Mouse (Mus musculus) limb, embryonic 13.5 days (tissue): ENCODE data around the gene Stt3b. TPM values are rescaled to one million over a fixed set of nuclear protein-coding genes. Genes with fewer than 3 reads are reported as not detected.
A peak's percentile ranks its signal among the peaks of the same experiment; 100 is the strongest.

Source experiments
- ATAC-seq: fragments of 200-750 bp; cut with Nextera tagmentation; 2 replicates; pipeline ENCODE4 v1.8.0; 2017; ENCODE audit warnings: low read depth, moderate number of reproducible peaks, moderate TSS enrichment; ENCODE audit not compliant: low FRiP score
- H3K27ac ChIP-seq: fragments of 300-500 bp; sonication (generic); 2 replicates; pipeline ENCODE4 v1.5.1; 2015; ENCODE audit warnings: inconsistent platforms, mild to moderate bottlenecking, moderate library complexity
- H3K27me3 ChIP-seq: fragments of 300-500 bp; sonication (generic); 2 replicates; pipeline ENCODE4 v1.6.1; 2015; ENCODE audit warnings: mild to moderate bottlenecking, inconsistent platforms
- H3K36me3 ChIP-seq: fragments of 300-500 bp; sonication (generic); 2 replicates; pipeline ENCODE4 v1.6.1; 2015; ENCODE audit warnings: inconsistent platforms, mild to moderate bottlenecking, moderate library complexity
- H3K4me1 ChIP-seq: fragments of 300-500 bp; sonication (generic); 2 replicates; pipeline ENCODE4 v1.6.1; 2015; ENCODE audit warnings: inconsistent platforms
- H3K4me2 ChIP-seq: fragments of 300-500 bp; sonication (generic); replicated peaks from 2 replicates; pipeline ENCODE4 v1.6.1; 2015; ENCODE audit warnings: inconsistent platforms, mild to moderate bottlenecking, moderate library complexity
- H3K4me3 ChIP-seq: fragments of 300-500 bp; sonication (generic); 2 replicates; pipeline ENCODE4 v1.5.1; 2015; ENCODE audit warnings: moderate library complexity, mild to moderate bottlenecking, inconsistent platforms
- H3K9ac ChIP-seq: fragments of 300-500 bp; sonication (generic); 2 replicates; pipeline ENCODE4 v1.6.1; 2015; ENCODE audit warnings: mild to moderate bottlenecking, inconsistent platforms
- H3K9me3 ChIP-seq: fragments of 300-500 bp; sonication (generic); 2 replicates; pipeline ENCODE4 v1.6.1; 2016; ENCODE audit warnings: inconsistent platforms
- WGBS: fragments of 180-500 bp; shearing (Covaris S2); methylation state at CpG from one replicate; pipeline ENCODE4 v1.1.7; 2015; 5-methylcytosine and 5-hydroxymethylcytosine counted together
- polyA plus RNA-seq: library from polyadenylated mRNA; unstranded; fragments of >200 nt; fragmentation: Nextera tagmentation; extraction: Ambion mirVana; gene quantifications from 2 replicates; pipeline ENCODE4 v1.2.1, GENCODE M21; 2015

The Stt3b gene
- polyA plus RNA-seq, 1 experiment from 2014 or later = 99.9 TPM

DNA sequence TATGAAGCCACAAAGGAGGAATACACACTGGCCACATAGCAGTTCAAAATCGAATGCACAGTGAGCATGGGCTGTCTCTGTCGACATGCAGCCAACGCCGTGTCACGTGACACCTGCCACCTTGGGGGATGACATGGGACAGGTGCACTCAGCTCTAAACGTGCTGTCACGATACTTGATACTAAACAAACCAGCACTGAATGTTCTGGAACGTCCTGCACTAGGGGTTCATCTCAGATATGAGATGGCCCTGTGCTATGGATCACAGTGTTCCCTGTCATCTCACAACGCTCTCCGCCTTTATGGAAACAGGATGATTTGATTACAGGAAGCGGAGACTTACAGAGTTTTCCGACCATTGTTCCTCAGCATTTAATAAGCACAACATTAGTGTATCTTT lies 22.8 kb upstream of the Stt3b start:
- peaks cover 12% of the 10 kb centered on the region; the same call in 1 of the 2 replicates for H3K4me1 ChIP-seq
- H3K9me3 ChIP-seq = no peaks in the 10 kb centered on the region
- no peaks in the 10 kb centered on the region for H3K36me3 ChIP-seq
- H3K27me3 ChIP-seq = no peaks in the 10 kb centered on the region
- 71% methylated on average over 12 of the region's 12 CpGs for WGBS
- H3K9ac ChIP-seq = no peak overlapping the region
- no peak for ATAC-seq
- H3K4me2 ChIP-seq = no peak overlapping the region
- no peak overlapping the region for H3K4me3 ChIP-seq
- no peak overlapping the region for H3K27ac ChIP-seq

DNA sequence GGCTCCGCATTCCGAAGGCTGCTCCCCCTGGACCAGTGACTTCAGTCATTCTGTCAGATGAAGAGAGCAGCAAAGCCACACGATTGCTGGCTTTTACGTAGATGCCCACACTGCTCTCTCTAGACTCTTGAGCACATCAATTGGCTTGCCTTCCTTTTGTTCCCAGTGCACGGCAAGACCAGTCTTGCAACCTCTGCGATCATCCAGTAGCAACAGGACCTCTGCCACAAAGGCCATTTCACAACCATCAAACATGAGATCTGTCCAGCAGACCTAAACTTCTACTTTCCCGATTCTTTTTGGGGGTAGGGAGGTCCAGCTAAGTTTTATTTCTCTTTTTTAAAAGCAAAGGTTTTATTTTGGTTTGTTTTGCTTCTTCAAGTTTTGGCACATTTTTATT lies 22.1 kb upstream of the Stt3b start:
- Histone ChIP-seq H3K4me2 (no peak overlapping the region), H3K27me3 (no peaks in the 10 kb centered on the region), H3K4me3 (no peak overlapping the region), H3K9me3 (no peaks in the 10 kb centered on the region), H3K4me1 (peaks cover 12% of the 10 kb centered on the region; the same call in 1 of the 2 replicates), H3K9ac (no peak overlapping the region), H3K27ac (no peak overlapping the region), H3K36me3 (no peaks in the 10 kb centered on the region)
- ATAC-seq = no peak
- WGBS = 80% methylated on average over 7 of the region's 7 CpGs

- H3K27ac ChIP-seq = no peak overlapping the region
- WGBS = 53% methylated on average over 6 of the region's 6 CpGs
- H3K4me2 ChIP-seq = no peak overlapping the region
- no peaks in the 10 kb centered on the region for H3K36me3 ChIP-seq
- no peak for ATAC-seq
- H3K9me3 ChIP-seq = no peaks in the 10 kb centered on the region
- H3K4me3 ChIP-seq = no peak overlapping the region
- no peaks in the 10 kb centered on the region for H3K27me3 ChIP-seq
- H3K9ac ChIP-seq = no peak overlapping the region
- H3K4me1 ChIP-seq = peaks cover 3% of the 10 kb centered on the region; the same call in 1 of the 2 replicates
Measured at GRCm38 (mm10) chr9:115330861-115331476, 20.7 kb upstream of the Stt3b start.

- Histone ChIP-seq H3K9me3 (no peaks in the 10 kb centered on the region), H3K4me2 (no peak overlapping the region), H3K27me3 (no peaks in the 10 kb centered on the region; the same call in 1 of the 2 replicates), H3K9ac (no peak overlapping the region), H3K36me3 (no peaks in the 10 kb centered on the region), H3K4me1 (peaks cover 3% of the 10 kb centered on the region; the same call in 1 of the 2 replicates), H3K4me3 (no peak overlapping the region), H3K27ac (no peak overlapping the region)
- 83% methylated on average over 4 of the region's 4 CpGs for WGBS
- no peak for ATAC-seq
Measured at GRCm38 (mm10) chr9:115326533-115326890, 16.3 kb upstream of the Stt3b start.

DNA sequence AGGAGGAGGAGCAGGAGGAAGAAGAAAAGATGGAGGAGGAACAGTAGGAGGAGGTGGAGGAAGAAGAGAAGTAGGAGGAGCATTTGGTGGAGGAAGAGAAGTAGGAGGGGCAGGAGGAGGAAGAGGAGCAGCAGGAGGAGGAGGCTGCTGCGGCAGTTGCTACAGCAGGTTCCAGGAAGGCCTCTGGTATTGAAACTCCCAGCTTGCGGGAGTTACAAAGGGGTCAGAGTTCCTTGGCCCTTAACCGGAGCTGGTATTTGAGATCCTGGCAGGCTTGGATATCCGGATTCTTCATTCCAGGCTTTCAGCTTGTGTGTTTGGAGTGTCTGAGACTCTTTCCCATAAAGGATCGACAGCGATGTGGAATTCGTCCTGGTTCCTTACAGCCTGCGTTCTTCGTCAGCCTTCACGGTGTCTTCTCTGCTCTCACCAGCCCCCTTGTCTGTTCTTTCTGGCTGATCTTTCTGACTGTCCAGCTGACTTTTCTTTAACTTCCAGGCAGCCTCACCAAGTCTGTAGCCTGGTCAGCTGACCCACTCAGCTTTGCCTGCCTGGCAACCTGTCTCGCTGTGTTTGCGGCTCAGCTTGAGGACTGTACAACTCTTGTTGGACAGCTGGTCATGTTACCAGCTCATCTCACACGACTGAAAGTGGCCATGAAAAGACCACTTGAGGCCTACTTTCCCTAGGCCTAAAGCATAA lies 15.8 kb upstream of the Stt3b start:
- Histone ChIP-seq H3K4me2 (no peak overlapping the region), H3K36me3 (no peaks in the 10 kb centered on the region), H3K27ac (no peak overlapping the region), H3K27me3 (no peaks in the 10 kb centered on the region; the same call in 1 of the 2 replicates), H3K4me3 (no peak overlapping the region), H3K9ac (no peak overlapping the region), H3K9me3 (no peaks in the 10 kb centered on the region), H3K4me1 (peaks cover 3% of the 10 kb centered on the region; the same call in 1 of the 2 replicates)
- WGBS = 84% methylated on average over 13 of the region's 13 CpGs
- ATAC-seq = no peak

DNA sequence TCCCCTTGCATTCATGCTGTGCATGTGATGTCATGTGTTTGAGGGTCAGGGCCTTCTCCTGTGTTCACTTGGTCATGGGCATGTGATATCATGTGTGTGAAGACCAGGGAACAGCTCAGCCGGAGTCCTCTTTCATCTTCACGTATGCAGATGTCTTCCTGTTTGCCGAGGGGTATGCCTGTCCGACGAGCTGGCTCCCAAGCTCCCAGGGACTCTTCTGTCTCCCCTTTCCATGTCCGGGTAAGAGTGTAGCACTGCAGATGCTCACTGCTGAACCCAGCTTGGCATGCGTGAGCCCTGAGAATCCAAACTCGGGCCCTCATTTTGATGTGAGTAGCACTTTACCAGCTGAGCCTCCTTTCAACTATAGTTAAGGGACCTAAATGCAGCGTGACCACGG lies 13.4 kb upstream of the Stt3b start:
- H3K4me3 ChIP-seq = no peak overlapping the region
- ATAC-seq = no peak
- H3K4me1 ChIP-seq = peaks cover 3% of the 10 kb centered on the region; the same call in 1 of the 2 replicates
- no peak overlapping the region for H3K4me2 ChIP-seq
- H3K9ac ChIP-seq = no peak overlapping the region
- H3K27me3 ChIP-seq = no peaks in the 10 kb centered on the region; the same call in 1 of the 2 replicates
- H3K36me3 ChIP-seq = no peaks in the 10 kb centered on the region
- H3K9me3 ChIP-seq = no peaks in the 10 kb centered on the region
- WGBS = 32% methylated on average over 10 of the region's 10 CpGs
- no peak overlapping the region for H3K27ac ChIP-seq

DNA sequence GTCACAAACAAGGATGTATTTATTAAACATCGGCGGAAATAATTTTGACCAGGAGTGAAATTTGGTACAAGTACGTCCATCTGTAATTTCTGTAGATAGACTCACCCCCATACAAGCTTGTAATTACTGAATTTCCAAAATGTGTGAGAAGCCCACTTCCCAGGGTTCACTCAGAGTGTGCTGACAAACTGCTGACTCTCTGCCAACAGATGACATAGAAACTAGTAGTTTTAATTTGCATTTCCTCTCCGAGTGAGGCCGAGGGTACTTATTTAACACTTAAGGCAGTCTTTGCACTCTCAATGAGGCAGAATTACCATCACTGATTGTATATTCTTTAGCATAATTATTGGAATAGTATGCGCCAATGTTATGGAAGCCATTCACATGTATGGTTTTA lies 12.2 kb upstream of the Stt3b start:
- peaks cover 3% of the 10 kb centered on the region; the same call in 1 of the 2 replicates for H3K4me1 ChIP-seq
- H3K9me3 ChIP-seq = no peaks in the 10 kb centered on the region
- H3K36me3 ChIP-seq = no peaks in the 10 kb centered on the region
- no peak overlapping the region for H3K4me2 ChIP-seq
- no peak overlapping the region for H3K9ac ChIP-seq
- no peak overlapping the region for H3K27ac ChIP-seq
- H3K27me3 ChIP-seq = no peaks in the 10 kb centered on the region; the same call in 1 of the 2 replicates
- ATAC-seq = no peak
- whole genome bisulfite sequencing = 94% methylated on average over 6 of the region's 6 CpGs
- H3K4me3 ChIP-seq = no peak overlapping the region

GRCm38 (mm10) chr9:115321052-115321451 lies 10.8 kb upstream of the Stt3b start:
- Histone ChIP-seq H3K9me3 (peaks cover 9% of the 10 kb centered on the region; the same call in 1 of the 2 replicates), H3K4me3 (no peak overlapping the region), H3K36me3 (no peaks in the 10 kb centered on the region), H3K4me2 (no peak overlapping the region), H3K4me1 (peaks cover 3% of the 10 kb centered on the region; the same call in 1 of the 2 replicates), H3K9ac (no peak overlapping the region), H3K27ac (no peak overlapping the region), H3K27me3 (no peaks in the 10 kb centered on the region; the same call in 1 of the 2 replicates)
- 72% methylated on average over 6 of the region's 6 CpGs for WGBS
- ATAC-seq = no peak

GRCm38 (mm10) chr9:115320156-115320555 lies 9.9 kb upstream of the Stt3b start:
- Histone ChIP-seq H3K4me3 (no peak overlapping the region), H3K4me2 (no peak overlapping the region), H3K9me3 (peaks cover 9% of the 10 kb centered on the region; the same call in 1 of the 2 replicates), H3K36me3 (no peaks in the 10 kb centered on the region), H3K27me3 (no peaks in the 10 kb centered on the region; the same call in 1 of the 2 replicates), H3K27ac (no peak overlapping the region), H3K9ac (no peak overlapping the region), H3K4me1 (peaks cover 3% of the 10 kb centered on the region; the same call in 1 of the 2 replicates)
- WGBS = 51% methylated on average over 4 of the region's 4 CpGs
- no peak for ATAC-seq

DNA sequence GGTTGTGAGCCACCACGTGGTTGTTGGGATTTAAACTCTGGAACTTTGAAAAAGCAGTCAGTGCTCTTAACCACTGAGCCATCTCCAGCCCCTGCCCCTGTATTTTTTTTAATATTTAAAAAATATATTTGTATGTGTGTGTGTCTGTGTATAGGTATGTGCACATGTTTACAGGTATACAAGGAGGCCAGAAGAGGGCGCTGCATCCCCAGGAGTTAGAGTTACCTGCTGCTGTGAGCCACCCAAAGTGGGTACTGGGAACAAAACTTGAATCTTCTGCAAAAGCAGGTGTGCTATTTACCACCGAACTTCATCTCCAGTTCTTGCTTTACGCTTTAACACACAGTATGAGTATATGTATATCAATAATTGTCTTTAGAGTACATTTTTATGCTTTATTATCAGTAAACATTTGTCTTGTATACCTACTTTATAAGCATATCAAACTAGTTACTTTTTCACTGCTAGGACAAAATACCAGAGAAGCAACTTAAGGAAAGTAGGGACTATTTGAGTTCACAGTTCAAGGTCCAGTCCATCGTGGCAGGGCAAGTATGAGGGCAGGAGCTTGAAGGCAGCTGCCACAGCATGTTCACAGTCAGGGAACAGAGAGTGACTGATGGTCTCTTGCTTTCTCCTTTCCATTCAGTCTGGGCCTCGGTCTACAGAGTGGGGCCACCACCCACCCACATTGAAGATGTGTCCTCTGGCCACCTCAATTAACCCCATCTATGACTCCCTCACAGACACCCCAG lies 8.6 kb upstream of the Stt3b start:
- Histone ChIP-seq H3K36me3 (no peaks in the 10 kb centered on the region), H3K9ac (no peak overlapping the region), H3K27me3 (no peaks in the 10 kb centered on the region), H3K4me1 (no peaks in the 10 kb centered on the region), H3K9me3 (peaks cover 9% of the 10 kb centered on the region; the same call in 1 of the 2 replicates), H3K27ac (no peak overlapping the region), H3K4me2 (no peak overlapping the region), H3K4me3 (no peak overlapping the region)
- WGBS = 79% methylated on average over 6 of the region's 6 CpGs
- ATAC-seq = no peak

GRCm38 (mm10) chr9:115317049-115317448 lies 6.8 kb upstream of the Stt3b start:
- 94% methylated on average over 5 of the region's 5 CpGs for WGBS
- Histone ChIP-seq H3K9me3 (peaks cover 9% of the 10 kb centered on the region; the same call in 1 of the 2 replicates), H3K36me3 (no peaks in the 10 kb centered on the region), H3K4me3 (no peak overlapping the region), H3K27me3 (no peaks in the 10 kb centered on the region), H3K4me2 (no peak overlapping the region), H3K9ac (no peak overlapping the region), H3K4me1 (no peaks in the 10 kb centered on the region), H3K27ac (no peak overlapping the region)
- ATAC-seq = no peak

DNA sequence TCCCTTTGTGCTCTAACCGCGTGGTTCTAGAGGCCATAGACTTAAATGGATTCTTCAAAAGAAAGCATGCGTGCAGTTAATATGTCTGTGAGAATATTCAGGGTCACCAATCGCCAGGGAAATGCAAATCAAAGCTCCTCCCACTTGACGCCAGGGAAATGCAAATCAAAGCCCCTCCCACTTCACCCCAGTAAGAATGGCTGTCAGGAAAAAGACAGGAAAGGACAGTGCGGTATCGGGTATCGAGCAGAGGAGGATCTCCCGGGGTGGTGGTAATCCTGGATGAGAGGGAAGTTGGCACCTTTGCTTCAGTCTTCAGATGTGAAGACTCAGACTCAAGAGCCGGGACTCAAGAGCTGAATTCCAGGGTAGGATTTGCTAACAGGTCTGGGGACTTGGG lies 4.3 kb upstream of the Stt3b start:
- WGBS = 12% methylated on average over 10 of the region's 10 CpGs
- peaks cover 9% of the 10 kb centered on the region; the same call in 1 of the 2 replicates for H3K9me3 ChIP-seq
- no peak overlapping the region for H3K4me3 ChIP-seq
- no peak overlapping the region for H3K9ac ChIP-seq
- ATAC-seq = no peak
- peak overlapping the region; percentile 38 for H3K4me2 ChIP-seq
- H3K4me1 ChIP-seq = peaks cover 5% of the 10 kb centered on the region
- H3K27me3 ChIP-seq = no peaks in the 10 kb centered on the region
- no peaks in the 10 kb centered on the region for H3K36me3 ChIP-seq
- no peak overlapping the region for H3K27ac ChIP-seq
